Mouse (Mus musculus): ENCODE measurements around the gene Fbxl12. TPM values are rescaled to one million over a fixed set of nuclear protein-coding genes. Genes with fewer than 3 reads are reported as not detected.
"Not testable (repeated sequence)": the region's sequence is repeated elsewhere in the genome, so short reads cannot be mapped to it uniquely, and the experiment has no call there.

Gene Fbxl12
- polyA plus RNA-seq (2014; fragmentation: Nextera tagmentation; extraction: Ambion mirVana): 8.1 and 9.1 TPM in 2 replicates

DNA sequence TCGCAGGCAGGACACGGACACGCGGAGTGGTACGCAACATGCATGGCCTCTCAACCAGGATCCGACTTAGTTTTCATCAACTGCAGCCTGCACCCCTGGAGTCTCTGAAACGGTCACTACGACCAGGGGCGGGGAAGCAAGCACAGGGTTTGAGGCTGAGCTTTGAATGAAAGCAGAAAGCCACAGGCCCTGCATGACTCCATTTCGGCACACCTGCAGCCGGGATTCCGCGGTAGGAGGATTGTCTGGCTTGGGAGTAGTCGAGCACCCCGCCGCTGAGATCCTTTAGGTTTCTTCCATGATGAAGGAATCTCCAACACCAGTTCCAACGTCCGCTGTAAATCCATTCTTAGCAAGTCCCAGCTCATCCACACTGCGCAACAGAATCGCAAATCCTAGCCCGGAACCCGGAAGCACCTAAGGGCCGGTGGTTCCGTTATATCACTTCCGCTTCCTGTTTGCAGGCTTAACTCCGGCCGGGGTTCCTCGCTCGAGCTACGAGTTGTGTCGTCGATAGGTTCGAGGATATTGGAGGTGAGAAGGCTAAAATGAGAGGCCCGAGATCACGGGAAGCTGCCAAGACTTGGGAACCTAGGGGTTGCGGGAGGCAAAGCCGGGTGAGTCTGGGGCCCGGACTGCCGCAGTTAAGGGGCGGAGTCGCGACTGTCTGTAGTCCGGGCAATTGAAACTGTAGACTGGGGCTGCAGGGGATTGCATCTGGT, at the start of gene Fbxl12:
Gene Fbxl12 (minus strand): TSS at position 408 of the 722 bp plus-strand sequence.
- no peaks in the 10 kb centered on the region for H3K27me3 ChIP-seq (replicated peaks; ENCODE audit: control insufficient read depth, insufficient read depth, low read length)
- peaks cover 7% of the 10 kb centered on the region; the same call in 1 of the 2 replicates for H3K36me3 ChIP-seq (ENCODE audit: control insufficient read depth, insufficient read depth, low read length)
- peaks cover 9% of the 10 kb centered on the region for H3K4me1 ChIP-seq (replicated peaks; ENCODE audit: control insufficient read depth, insufficient read depth, low read length)
- peak within 1 kb of the TSS; percentile 79 for H3K4me2 ChIP-seq
- peak within 1 kb of the TSS; percentile 96 for H3K4me3 ChIP-seq (ENCODE audit: low read depth, low read length)
- H3K9ac ChIP-seq (ENCODE audit: low read depth, low read length): peak within 1 kb of the TSS; percentile 86
- H3K27ac ChIP-seq (ENCODE audit: low read depth, low read length): peak within 1 kb of the TSS; percentile 82
- DNase-seq (ENCODE audit: low spot score): peak; percentile 79
- H3K9me3 ChIP-seq (ENCODE audit: control insufficient read depth, low read length): no peaks in the 10 kb centered on the region
- ATAC-seq (replicated peaks; ENCODE audit: low FRiP score): peak; percentile 53
- under 1% methylated on average over 43 of the region's 43 CpGs for WGBS

DNA sequence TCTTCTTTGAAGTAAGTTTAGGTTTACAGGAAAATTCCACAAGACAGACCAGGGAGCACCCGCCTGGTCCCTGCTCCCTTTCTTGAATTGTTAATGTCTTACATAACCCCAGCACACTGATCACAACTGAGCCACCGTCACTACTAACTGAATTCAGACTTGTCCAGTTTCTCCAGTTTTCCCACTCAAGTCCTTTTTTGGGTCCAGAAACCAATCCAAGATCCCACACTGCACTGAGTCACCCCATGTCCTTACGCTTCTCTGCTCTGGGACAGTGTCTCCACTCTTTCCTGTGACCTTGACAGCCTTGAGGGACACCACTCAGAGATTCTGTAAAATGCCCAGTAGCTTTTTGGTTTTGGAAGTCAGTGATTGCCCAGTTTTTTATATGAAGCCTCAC, 48.3 kb upstream of the Fbxl12 start:
- no peak overlapping the region for H3K4me3 ChIP-seq (ENCODE audit: low read depth, low read length)
- no peaks in the 10 kb centered on the region; the same call in 1 of the 2 replicates for H3K4me1 ChIP-seq (replicated peaks; ENCODE audit: control insufficient read depth, insufficient read depth, low read length)
- no peak overlapping the region for H3K9ac ChIP-seq (ENCODE audit: low read depth, low read length)
- H3K27me3 ChIP-seq (replicated peaks; ENCODE audit: control insufficient read depth, insufficient read depth, low read length): peaks cover 19% of the 10 kb centered on the region
- ATAC-seq (replicated peaks; ENCODE audit: low FRiP score) (no peak), DNase-seq (ENCODE audit: low spot score) (no peak)
- WGBS: 84% methylated on average over 3 of the region's 3 CpGs
- H3K27ac ChIP-seq (ENCODE audit: low read depth, low read length): no peak overlapping the region
- H3K36me3 ChIP-seq (ENCODE audit: control insufficient read depth, insufficient read depth, low read length): no peaks in the 10 kb centered on the region
- no peak overlapping the region for H3K4me2 ChIP-seq
- H3K9me3 ChIP-seq (ENCODE audit: control insufficient read depth, low read length): no peaks in the 10 kb centered on the region

DNA sequence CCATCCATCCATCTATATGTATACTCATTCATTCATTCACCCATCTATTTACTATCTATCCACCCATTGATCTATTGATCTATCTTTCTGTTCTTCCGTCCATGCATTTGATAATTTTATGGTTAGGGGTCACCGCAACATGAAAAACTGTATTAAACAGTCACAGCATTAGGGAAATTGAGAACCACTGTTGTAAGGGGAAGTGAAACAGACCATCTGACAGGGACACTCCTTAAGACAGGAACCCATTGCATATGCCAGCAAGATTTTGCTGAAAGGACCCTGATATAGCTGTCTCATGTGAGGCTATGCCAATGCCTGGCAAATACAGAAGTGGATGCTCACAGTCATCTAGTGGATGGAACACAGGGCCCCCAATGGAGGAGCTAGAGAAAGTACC, 45.9 kb upstream of the Fbxl12 start:
- not testable (repeated sequence) for H3K4me2 ChIP-seq; H3K4me1 ChIP-seq (replicated peaks; ENCODE audit: control insufficient read depth, insufficient read depth, low read length); H3K36me3 ChIP-seq (ENCODE audit: control insufficient read depth, insufficient read depth, low read length); ATAC-seq (replicated peaks; ENCODE audit: low FRiP score); H3K4me3 ChIP-seq (ENCODE audit: low read depth, low read length); DNase-seq (ENCODE audit: low spot score); H3K27ac ChIP-seq (ENCODE audit: low read depth, low read length); H3K9me3 ChIP-seq (ENCODE audit: control insufficient read depth, low read length); H3K9ac ChIP-seq (ENCODE audit: low read depth, low read length)
- H3K27me3 ChIP-seq (replicated peaks; ENCODE audit: control insufficient read depth, insufficient read depth, low read length): peaks cover 17% of the 10 kb centered on the region
- WGBS: 83% methylated on average over 2 of the region's 2 CpGs

DNA sequence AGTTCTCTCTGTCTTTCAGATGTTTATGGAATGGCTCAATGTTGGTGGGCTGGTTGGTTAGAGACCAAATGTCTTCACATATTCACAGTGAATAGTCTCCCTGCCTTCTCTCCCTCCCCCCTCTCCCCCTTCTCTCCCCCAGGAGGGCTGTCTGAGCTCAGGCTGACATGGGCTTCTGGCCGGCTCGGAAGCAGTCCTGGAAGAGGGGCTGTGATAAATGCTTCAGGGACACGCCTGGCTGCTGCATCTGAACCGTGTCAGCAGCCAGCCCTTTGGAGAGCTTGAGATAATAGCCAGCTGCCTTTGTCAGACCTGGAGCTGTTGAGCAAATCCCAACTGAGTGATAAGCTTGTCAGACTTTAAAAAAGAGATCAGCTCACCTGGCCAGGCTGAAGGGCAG, 45.3 kb upstream of the Fbxl12 start:
- H3K4me3 ChIP-seq (ENCODE audit: low read depth, low read length): no peak overlapping the region
- H3K27ac ChIP-seq (ENCODE audit: low read depth, low read length): no peak overlapping the region
- no peaks in the 10 kb centered on the region for H3K36me3 ChIP-seq (ENCODE audit: control insufficient read depth, insufficient read depth, low read length)
- H3K4me1 ChIP-seq (replicated peaks; ENCODE audit: control insufficient read depth, insufficient read depth, low read length): no peaks in the 10 kb centered on the region; the same call in 1 of the 2 replicates
- DNase-seq (ENCODE audit: low spot score) (no peak), ATAC-seq (replicated peaks; ENCODE audit: low FRiP score) (no peak)
- H3K9me3 ChIP-seq (ENCODE audit: control insufficient read depth, low read length): no peaks in the 10 kb centered on the region
- H3K9ac ChIP-seq (ENCODE audit: low read depth, low read length): no peak overlapping the region
- H3K27me3 ChIP-seq (replicated peaks; ENCODE audit: control insufficient read depth, insufficient read depth, low read length): peaks cover 11% of the 10 kb centered on the region
- WGBS: 3% methylated on average over 4 of the region's 4 CpGs
- no peak overlapping the region for H3K4me2 ChIP-seq

DNA sequence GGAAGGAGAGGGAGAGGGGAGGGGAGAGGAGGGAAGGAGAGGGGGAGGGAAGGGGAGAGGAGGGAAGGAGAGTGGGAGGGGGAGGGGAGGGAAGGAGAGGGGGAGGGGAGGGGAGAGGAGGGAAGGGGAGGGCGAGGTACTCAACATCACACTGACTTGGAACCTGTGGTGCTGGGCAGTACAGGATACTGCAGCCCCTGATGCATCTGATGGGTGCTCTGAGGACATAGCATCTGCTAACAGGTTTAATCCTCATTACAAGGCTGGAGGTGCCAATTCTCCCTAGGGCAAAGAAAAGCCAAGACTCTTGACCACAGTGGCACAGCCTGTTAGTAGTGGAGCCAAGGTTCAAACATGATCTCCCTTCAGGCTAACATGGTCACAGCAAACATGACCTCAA, 44.8 kb upstream of the Fbxl12 start:
- Histone ChIP-seq H3K9ac (ENCODE audit: low read depth, low read length) (no peak overlapping the region), H3K27me3 (replicated peaks; ENCODE audit: control insufficient read depth, insufficient read depth, low read length) (peaks cover 6% of the 10 kb centered on the region), H3K36me3 (ENCODE audit: control insufficient read depth, insufficient read depth, low read length) (no peaks in the 10 kb centered on the region), H3K4me1 (replicated peaks; ENCODE audit: control insufficient read depth, insufficient read depth, low read length) (no peaks in the 10 kb centered on the region; the same call in 1 of the 2 replicates), H3K27ac (ENCODE audit: low read depth, low read length) (no peak overlapping the region), H3K4me3 (ENCODE audit: low read depth, low read length) (no peak overlapping the region), H3K9me3 (ENCODE audit: control insufficient read depth, low read length) (no peaks in the 10 kb centered on the region), H3K4me2 (no peak overlapping the region)
- no peak for ATAC-seq (replicated peaks; ENCODE audit: low FRiP score)
- no peak for DNase-seq (ENCODE audit: low spot score)
- 50% methylated on average over 1 of the region's 1 CpGs for WGBS

DNA sequence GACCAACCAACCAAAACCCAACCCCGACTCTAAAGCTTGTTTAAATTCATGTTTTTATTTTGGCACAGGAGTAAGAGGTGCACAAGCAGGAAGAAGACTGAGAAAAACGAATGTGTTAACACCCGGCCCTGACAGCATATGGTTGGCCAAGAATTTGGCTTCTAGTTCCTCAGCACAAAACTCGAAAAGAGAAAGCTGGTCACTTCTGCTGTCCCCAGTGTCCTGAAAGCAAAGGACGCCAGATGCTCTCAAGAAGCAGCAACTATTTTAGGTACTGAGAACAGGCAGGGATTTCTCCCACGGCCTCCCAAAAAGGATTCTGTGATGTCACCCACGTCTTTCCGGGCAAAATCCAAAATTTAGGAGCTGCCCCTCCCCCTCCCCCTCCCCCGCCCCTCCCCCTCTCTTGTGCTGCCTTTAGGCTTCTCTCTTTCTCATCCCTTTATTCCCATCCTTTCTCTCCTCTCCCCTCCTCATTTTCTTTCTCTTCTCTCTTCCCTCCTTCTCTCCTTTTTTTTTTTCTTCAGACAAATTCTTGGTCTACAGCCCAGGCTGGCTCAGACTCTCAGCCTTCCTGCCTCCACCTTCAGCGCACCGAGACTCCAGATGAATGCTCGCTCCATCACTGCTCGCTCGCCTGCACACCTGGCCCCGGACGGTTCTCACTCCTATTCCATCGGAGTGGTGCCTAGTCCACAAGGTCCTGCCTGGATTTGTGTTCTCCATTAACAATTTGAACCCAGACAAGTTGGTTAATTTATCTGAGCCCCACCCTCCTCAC, 40.7 kb upstream of the Fbxl12 start:
- no peak overlapping the region for H3K4me3 ChIP-seq (ENCODE audit: low read depth, low read length)
- ATAC-seq (replicated peaks; ENCODE audit: low FRiP score): no peak
- 52% methylated on average over 17 of the region's 17 CpGs for WGBS

DNA sequence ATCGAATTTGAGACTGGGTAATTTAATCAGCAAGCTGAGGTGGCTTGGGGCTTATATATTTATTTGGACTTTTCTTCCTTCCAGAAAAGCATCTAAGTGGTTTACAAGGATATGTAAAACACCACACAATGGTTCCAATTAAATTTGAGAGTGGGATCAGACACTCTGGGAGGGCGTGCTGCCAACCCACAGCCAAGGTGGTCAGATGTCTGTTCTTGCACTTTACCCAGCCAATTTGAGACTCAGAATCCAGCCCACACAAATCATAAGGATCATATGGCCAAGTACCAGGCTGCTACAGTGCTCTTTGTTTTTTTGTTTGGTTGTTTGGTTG, 37.8 kb upstream of the Fbxl12 start:
- no peaks in the 10 kb centered on the region for H3K4me1 ChIP-seq (replicated peaks; ENCODE audit: control insufficient read depth, insufficient read depth, low read length)
- 61% methylated on average over 2 of the region's 2 CpGs for WGBS
- H3K27me3 ChIP-seq (replicated peaks; ENCODE audit: control insufficient read depth, insufficient read depth, low read length): no peaks in the 10 kb centered on the region
- ATAC-seq (replicated peaks; ENCODE audit: low FRiP score) (no peak), DNase-seq (ENCODE audit: low spot score) (no peak)
- H3K36me3 ChIP-seq (ENCODE audit: control insufficient read depth, insufficient read depth, low read length): no peaks in the 10 kb centered on the region
- no peak overlapping the region for H3K27ac ChIP-seq (ENCODE audit: low read depth, low read length)
- H3K4me3 ChIP-seq (ENCODE audit: low read depth, low read length): no peak overlapping the region
- H3K9ac ChIP-seq (ENCODE audit: low read depth, low read length): no peak overlapping the region
- H3K9me3 ChIP-seq (ENCODE audit: control insufficient read depth, low read length): no peaks in the 10 kb centered on the region
- no peak overlapping the region for H3K4me2 ChIP-seq

More for the DNA sequence above, 40.7 kb upstream of the Fbxl12 start:
- Histone ChIP-seq H3K27me3 (replicated peaks; ENCODE audit: control insufficient read depth, insufficient read depth, low read length) (no peaks in the 10 kb centered on the region), H3K27ac (ENCODE audit: low read depth, low read length) (no peak overlapping the region), H3K4me2 (no peak overlapping the region), H3K4me1 (replicated peaks; ENCODE audit: control insufficient read depth, insufficient read depth, low read length) (no peaks in the 10 kb centered on the region; the same call in 1 of the 2 replicates), H3K9ac (ENCODE audit: low read depth, low read length) (no peak overlapping the region), H3K36me3 (ENCODE audit: control insufficient read depth, insufficient read depth, low read length) (no peaks in the 10 kb centered on the region), H3K9me3 (ENCODE audit: control insufficient read depth, low read length) (no peaks in the 10 kb centered on the region)
- DNase-seq (ENCODE audit: low spot score): no peak

DNA sequence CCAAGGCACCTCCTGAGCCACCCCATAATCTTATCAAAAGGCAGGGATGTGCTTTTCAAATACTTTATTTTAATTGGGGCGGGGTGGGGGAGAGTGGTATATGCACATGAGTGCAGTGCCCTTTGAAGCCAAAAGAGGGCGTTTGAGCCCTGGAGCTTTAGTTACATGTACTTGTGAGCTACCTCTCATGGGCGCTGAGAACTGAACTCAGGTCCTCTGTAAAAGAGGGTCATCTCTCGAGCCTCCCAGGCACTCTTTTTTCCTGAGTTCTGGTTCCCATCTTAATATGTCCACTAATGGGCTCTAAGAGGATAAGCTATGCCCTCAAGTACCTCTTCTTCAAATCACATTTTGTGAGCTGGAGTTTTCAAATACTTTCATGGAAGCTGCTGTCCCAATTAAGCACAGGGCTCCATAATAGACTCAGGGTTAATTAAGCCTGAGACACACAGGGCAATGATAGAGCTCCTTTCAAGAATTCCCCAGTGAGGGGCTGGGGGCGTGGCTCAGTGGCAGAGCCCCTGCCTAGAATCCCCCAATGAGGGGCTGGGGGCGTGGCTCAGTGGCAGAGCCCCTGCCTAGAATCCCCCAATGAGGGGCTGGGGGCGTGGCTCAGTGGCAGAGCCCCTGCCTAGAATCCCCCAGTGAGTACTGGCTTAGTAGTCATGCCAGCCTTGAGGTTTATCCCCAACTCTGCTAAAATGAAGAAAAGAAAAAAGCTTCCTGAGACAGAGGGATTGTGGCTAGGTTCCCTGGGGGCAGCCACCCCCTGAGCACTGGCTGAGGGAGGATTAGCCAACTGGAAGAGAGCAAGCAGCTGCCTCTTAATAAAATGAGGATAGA, 37.2 kb upstream of the Fbxl12 start:
- no peak overlapping the region for H3K4me3 ChIP-seq (ENCODE audit: low read depth, low read length)
- H3K27ac ChIP-seq (ENCODE audit: low read depth, low read length): no peak overlapping the region
- no peaks in the 10 kb centered on the region for H3K9me3 ChIP-seq (ENCODE audit: control insufficient read depth, low read length)
- no peak overlapping the region for H3K9ac ChIP-seq (ENCODE audit: low read depth, low read length)
- ATAC-seq (replicated peaks; ENCODE audit: low FRiP score): no peak
- no peaks in the 10 kb centered on the region for H3K27me3 ChIP-seq (replicated peaks; ENCODE audit: control insufficient read depth, insufficient read depth, low read length)
- no peak overlapping the region for H3K4me2 ChIP-seq
- no peak for DNase-seq (ENCODE audit: low spot score)
- H3K36me3 ChIP-seq (ENCODE audit: control insufficient read depth, insufficient read depth, low read length): no peaks in the 10 kb centered on the region
- no peaks in the 10 kb centered on the region for H3K4me1 ChIP-seq (replicated peaks; ENCODE audit: control insufficient read depth, insufficient read depth, low read length)
- 42% methylated on average over 7 of the region's 7 CpGs for WGBS
